Comparison of ENCODE assay signal across 9 mouse cellular contexts in the genomic region with DNA sequence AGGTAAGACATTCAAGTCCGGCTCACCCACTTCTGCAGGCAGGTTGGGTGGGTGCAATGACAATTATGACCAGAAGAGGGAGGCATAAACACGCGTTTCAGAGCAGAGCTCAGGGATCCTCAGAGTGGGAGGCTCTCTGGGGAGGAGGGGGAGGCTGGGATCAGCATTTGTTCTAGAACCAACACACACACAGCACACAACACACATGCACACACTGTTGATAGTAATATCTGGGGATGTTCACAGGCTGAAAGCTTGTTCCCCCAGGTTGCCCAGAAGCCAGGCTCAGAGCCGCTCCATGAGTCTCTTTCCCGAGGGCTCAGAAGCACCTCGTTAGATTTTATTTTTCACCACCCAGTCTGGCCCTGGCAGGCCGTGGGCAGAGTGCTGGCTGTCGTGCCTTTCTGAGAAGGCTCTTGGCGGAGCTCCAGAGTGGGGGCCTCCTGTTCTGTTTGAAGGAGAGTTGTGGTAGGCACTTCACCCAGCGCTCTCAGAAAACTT.
A peak's percentile ranks its signal among the peaks of the same experiment; 100 is the strongest.
DNase-seq lines count a peak whose midpoint lies in the region; ATAC-seq and TF ChIP-seq lines count a peak whose summit lies in the region.
"Had no signal": no experiment of that assay in that cellular context is flagged by ENCODE, and none has a peak within 500 bp of the region (broad histone marks: within the 10 kb centered on the region; RNA-seq: fewer than 3 reads in every experiment).

No protein-coding gene starts in this region.

- H3K4me2 ChIP-seq in heart, embryonic 12.5 days, result peak overlapping the region; percentile 28; the same call in 1 of the 2 replicates
- 0 out of 2 replicates have a peak overlapping the region, but pooled peaks have one; percentile 8 for H3K4me2 ChIP-seq in kidney, embryonic 15.5 days
- peak overlapping the region; percentile 22 for H3K4me2 ChIP-seq in limb, embryonic 14.5 days (replicated peaks; ENCODE audit: low read depth, low read length, severe bottlenecking)
- 0 out of 2 replicates have a peak overlapping the region, but pooled peaks have one; percentile 3 for H3K4me2 ChIP-seq in stomach, embryonic 16.5 days (ENCODE audit: low read depth, low read length)

- peaks cover 9% of the 10 kb centered on the region; the same call in 1 of the 2 replicates for H3K9me3 ChIP-seq in heart, embryonic 12.5 days (replicated peaks)
- H3K9me3 ChIP-seq in kidney, embryonic 15.5 days (replicated peaks), result no peaks in the 10 kb centered on the region
- 0 out of 2 replicates have a peak, but pooled peaks cover 6% of the 10 kb centered on the region for H3K9me3 ChIP-seq in limb, embryonic 14.5 days (ENCODE audit: control insufficient read depth, low read length)
- no peaks in the 10 kb centered on the region for H3K9me3 ChIP-seq in stomach, embryonic 16.5 days (replicated peaks; ENCODE audit: control insufficient read depth, low read length)

- WGBS in heart, embryonic 12.5 days, result 25% methylated on average over 10 of the region's 10 CpGs
- 33% methylated on average over 10 of the region's 10 CpGs for WGBS in kidney, embryonic 15.5 days
- WGBS in limb, embryonic 14.5 days, result 13% methylated on average over 10 of the region's 10 CpGs
- 33% methylated on average over 10 of the region's 10 CpGs for WGBS in stomach, embryonic 16.5 days

- no peak for TF ChIP-seq POLR2A in brain, embryonic 14.5 days (IDR thresholded peaks at IDR 0.05; ENCODE audit: borderline replicate concordance, extremely low read depth, insufficient read depth, insufficient read length, poor library complexity, severe bottlenecking)
- TF ChIP-seq POLR2A in limb, embryonic 14.5 days (IDR thresholded peaks at IDR 0.05; ENCODE audit: borderline replicate concordance, extremely low read depth, insufficient read depth, insufficient read length), result no peak

- H3K9ac ChIP-seq in heart, embryonic 12.5 days, result no peak overlapping the region
- no peak overlapping the region for H3K9ac ChIP-seq in kidney, embryonic 15.5 days
- H3K9ac ChIP-seq in limb, embryonic 14.5 days (ENCODE audit: low read depth, low read length, severe bottlenecking), result no peak overlapping the region
- no peak overlapping the region for H3K9ac ChIP-seq in stomach, embryonic 16.5 days (ENCODE audit: low read length)

- H3K27me3 ChIP-seq in heart, embryonic 12.5 days (replicated peaks), result peaks cover 5% of the 10 kb centered on the region; the same call in 1 of the 2 replicates
- H3K27me3 ChIP-seq in kidney, embryonic 15.5 days, result peaks cover 6% of the 10 kb centered on the region; the same call in 1 of the 2 replicates
- H3K27me3 ChIP-seq in limb, embryonic 14.5 days (ENCODE audit: control insufficient read depth, insufficient read depth, low read length), result no peaks in the 10 kb centered on the region
- no peaks in the 10 kb centered on the region for H3K27me3 ChIP-seq in stomach, embryonic 16.5 days (ENCODE audit: control insufficient read depth, insufficient read depth, low read length)

- H3K4me1 ChIP-seq in heart, embryonic 12.5 days (replicated peaks), result peaks cover 10% of the 10 kb centered on the region
- peaks cover 3% of the 10 kb centered on the region; the same call in 1 of the 2 replicates for H3K4me1 ChIP-seq in kidney, embryonic 15.5 days
- no peaks in the 10 kb centered on the region for H3K4me1 ChIP-seq in limb, embryonic 14.5 days (ENCODE audit: control insufficient read depth, insufficient read depth, low read length)
- H3K4me1 ChIP-seq in stomach, embryonic 16.5 days (ENCODE audit: control insufficient read depth, insufficient read depth, low read length), result peaks cover 5% of the 10 kb centered on the region; the same call in 1 of the 2 replicates

- no peaks in the 10 kb centered on the region for H3K36me3 ChIP-seq in heart, embryonic 12.5 days
- no peaks in the 10 kb centered on the region for H3K36me3 ChIP-seq in kidney, embryonic 15.5 days
- no peaks in the 10 kb centered on the region for H3K36me3 ChIP-seq in limb, embryonic 14.5 days (ENCODE audit: control insufficient read depth, insufficient read depth, low read length)
- no peaks in the 10 kb centered on the region for H3K36me3 ChIP-seq in stomach, embryonic 16.5 days (ENCODE audit: control insufficient read depth, insufficient read depth, low read length)

- DNase-seq in CD4-positive, CD25-positive, alpha-beta regulatory T cell, adult 2 months (ENCODE audit: low read depth, low spot score), result peak; percentile 73
- peak; percentile 91 for DNase-seq in brain, embryonic 14.5 days (ENCODE audit: low read depth)
- peak; percentile 82 for DNase-seq in limb, embryonic 14.5 days (ENCODE audit: low spot score)
- DNase-seq in neural tube, embryonic 10.5 days (ENCODE audit: extremely low spot score, low spot score), result peak; percentile 80

- TF ChIP-seq CTCF in brain, embryonic 14.5 days (IDR thresholded peaks at IDR 0.05; ENCODE audit: borderline replicate concordance, extremely low read depth, insufficient read depth, insufficient read length), result peak; percentile 93

- H3K4me3 ChIP-seq in heart, embryonic 12.5 days, result no peak overlapping the region
- no peak overlapping the region for H3K4me3 ChIP-seq in kidney, embryonic 15.5 days (replicated peaks)
- no peak overlapping the region for H3K4me3 ChIP-seq in limb, embryonic 14.5 days (replicated peaks; ENCODE audit: low read length)
- H3K4me3 ChIP-seq in stomach, embryonic 16.5 days (replicated peaks; ENCODE audit: low read length), result no peak overlapping the region
- H3K4me3 ChIP-seq: erythroblast, embryonic 14.5 days had no signal

- ATAC-seq in erythroblast, adult 5-6 weeks (replicated peaks; ENCODE audit: low FRiP score, poor library complexity, severe bottlenecking), result 0 out of 2 replicates have a peak, but pooled peaks have one; percentile 70
- ATAC-seq in heart, embryonic 12.5 days (ENCODE audit: insufficient number of reproducible peaks, low FRiP score), result peak; percentile 45
- peak; percentile 69 for ATAC-seq in kidney, embryonic 15.5 days (replicated peaks; ENCODE audit: low FRiP score)
- peak; percentile 64 for ATAC-seq in limb, embryonic 14.5 days (ENCODE audit: low FRiP score, low read depth)
- ATAC-seq in stomach, embryonic 16.5 days (ENCODE audit: insufficient read depth, low FRiP score), result peak; percentile 65; the same call in 1 of the 2 replicates

- peak overlapping the region; percentile 52; the same call in 1 of the 2 replicates for H3K27ac ChIP-seq in heart, embryonic 12.5 days (ENCODE audit: poor library complexity, severe bottlenecking)
- no peak overlapping the region for H3K27ac ChIP-seq in kidney, embryonic 15.5 days
- no peak overlapping the region for H3K27ac ChIP-seq in limb, embryonic 14.5 days (replicated peaks; ENCODE audit: low read depth, low read length)
- H3K27ac ChIP-seq in stomach, embryonic 16.5 days (ENCODE audit: low read length), result no peak overlapping the region
